Mouse (Mus musculus) adrenal gland, postnatal 4 days (tissue): ENCODE data around the gene 9430097D07Rik. TPM values are rescaled to one million over a fixed set of nuclear protein-coding genes. Genes with fewer than 3 reads are reported as not detected.
A peak's percentile ranks its signal among the peaks of the same experiment; 100 is the strongest.

Source experiments
- DNase-seq, 2 experiments: peaks; one replicate each; pipeline ENCODE4 v3.0.0; 2021 to 2022; ENCODE audit warnings: low spot score in 2 of 2, mixed read lengths in 2 of 2
- total RNA-seq, 2 experiments: library from RNA; stranded (reverse); gene quantifications; 2 replicates each; pipeline ENCODE4 v1.2.3; 2021

9430097D07Rik gene
- total RNA-seq, 2 experiments from 2014 or later = not detected

DNA sequence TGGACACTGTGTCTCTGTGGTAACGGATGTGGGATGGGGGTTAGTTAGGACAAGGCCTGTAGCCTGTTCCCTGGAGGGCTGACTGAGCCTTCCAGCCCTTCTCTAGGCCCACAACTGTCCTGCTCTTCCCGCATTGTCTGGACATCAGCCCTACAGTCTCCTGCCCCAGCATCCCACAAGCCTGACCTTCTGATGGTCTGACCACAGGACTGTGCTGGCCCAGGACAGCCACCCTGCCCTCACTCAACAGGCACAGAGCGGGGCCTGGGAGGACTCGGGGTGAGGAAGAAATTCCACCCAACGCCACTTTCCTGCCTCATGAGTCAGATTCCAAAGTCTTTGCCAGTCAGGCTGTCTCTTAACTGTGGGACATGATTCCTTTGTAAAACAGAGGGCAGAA, 22.2 kb upstream of the 9430097D07Rik start:
- DNase-seq = no peak

DNA sequence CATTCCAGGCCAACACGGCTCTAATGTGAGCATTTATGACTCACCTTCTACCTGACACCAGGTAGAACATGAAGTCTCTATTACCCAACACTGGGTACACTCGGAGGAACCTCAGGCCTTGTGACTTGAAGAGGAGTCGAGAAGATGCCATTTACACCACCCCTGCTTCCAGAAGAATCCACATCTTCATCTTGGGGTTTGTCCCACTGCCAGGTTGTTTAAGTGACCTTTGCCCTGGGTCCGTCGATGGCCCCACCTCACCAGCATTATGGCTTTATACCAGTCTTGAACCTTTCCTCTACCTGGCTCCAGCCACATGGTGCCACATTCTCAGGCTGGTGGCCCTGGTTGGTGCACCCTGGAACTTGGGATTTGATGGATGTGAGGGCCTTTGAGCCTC, 21.8 kb upstream of the 9430097D07Rik start:
- DNase-seq = no peak

DNA sequence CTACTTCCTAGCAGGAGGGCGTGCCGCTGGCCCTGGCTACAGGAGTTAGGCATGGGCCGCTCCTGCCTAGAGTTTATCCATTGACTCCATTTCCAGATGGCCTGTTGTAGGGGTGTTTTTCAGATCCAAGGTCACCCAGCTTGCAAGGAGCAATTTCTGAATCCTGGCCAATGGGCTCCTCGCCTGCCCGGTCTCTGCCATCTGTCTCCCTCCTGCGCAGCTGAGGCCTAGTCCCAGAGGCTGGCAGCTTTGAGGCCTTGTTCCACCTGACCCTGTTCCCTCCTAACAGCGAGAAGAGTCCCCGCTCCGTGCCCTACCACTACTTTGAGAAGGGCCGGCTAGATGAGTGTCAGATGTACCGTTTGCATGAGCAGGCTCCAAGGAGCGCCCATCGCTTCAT, 21.2 kb upstream of the 9430097D07Rik start:
- no peak for DNase-seq

DNA sequence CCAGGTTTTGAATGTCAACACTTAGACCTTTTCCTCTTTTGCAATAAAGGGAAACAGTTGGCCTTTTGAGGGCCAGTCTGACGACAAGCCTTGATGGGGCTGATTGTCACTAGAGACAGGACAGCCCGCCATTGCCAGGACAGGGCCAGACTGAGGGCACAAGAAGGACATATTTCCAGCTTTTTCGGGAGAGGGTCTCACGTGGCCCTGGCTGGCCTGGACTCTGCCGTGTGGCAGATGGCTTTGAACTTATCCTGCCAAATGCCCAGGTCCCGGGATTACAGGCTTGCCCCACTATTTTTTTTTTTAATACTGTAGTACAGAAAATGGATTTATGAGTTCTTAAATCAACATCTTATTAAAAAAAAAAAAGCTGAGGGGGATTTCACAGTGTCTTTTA, 15.8 kb upstream of the 9430097D07Rik start:
- no peak for DNase-seq

DNA sequence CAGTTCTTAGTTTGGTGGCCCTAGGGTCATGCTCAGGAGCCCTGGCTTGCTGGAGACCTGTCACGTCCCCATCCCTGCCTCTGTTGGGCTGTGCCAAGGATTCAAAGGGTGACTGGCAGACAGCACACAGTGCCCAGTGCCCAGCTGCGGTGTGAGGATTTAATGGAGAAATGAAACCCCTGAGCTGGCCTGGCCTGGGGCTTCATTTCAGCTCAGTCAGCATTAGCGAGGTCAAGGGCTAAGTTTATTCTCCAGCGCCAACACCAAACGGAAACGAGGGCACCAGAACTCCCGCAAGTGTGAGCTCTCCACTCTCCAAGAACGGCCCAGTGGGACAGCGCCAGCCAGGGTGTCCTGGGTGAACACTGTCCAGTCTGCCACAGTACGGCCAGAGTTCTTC, 14.7 kb upstream of the 9430097D07Rik start:
- no peak for DNase-seq

DNA sequence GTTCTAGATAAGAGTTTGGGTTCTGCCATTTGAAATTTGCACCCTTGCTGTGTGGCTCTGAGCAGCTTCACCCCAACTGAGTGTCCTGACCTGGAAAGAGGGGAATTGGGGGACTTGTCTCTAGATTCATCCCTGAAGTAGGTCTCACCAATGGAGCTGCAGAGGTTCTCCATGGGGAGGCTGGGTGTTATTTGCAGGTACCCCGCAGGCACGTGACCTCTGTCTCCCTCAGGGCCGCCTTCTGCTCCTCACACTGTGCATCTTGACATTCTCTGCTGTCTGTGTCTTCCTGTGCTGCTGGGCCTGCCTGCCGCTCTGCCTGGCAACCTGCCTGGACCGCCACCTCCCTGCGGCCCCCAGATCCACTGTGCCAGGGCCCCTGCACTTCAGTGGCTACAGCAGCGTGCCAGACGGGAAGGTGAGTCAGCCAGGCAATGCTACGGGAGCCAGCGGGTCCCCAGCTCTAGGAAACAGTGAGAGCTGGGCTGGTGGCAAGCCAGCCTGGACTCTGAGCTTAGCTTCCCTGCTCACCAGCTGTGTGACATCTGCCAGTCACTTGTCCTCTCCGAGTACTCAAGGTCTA, 13.8 kb upstream of the 9430097D07Rik start:
- DNase-seq = no peak

DNA sequence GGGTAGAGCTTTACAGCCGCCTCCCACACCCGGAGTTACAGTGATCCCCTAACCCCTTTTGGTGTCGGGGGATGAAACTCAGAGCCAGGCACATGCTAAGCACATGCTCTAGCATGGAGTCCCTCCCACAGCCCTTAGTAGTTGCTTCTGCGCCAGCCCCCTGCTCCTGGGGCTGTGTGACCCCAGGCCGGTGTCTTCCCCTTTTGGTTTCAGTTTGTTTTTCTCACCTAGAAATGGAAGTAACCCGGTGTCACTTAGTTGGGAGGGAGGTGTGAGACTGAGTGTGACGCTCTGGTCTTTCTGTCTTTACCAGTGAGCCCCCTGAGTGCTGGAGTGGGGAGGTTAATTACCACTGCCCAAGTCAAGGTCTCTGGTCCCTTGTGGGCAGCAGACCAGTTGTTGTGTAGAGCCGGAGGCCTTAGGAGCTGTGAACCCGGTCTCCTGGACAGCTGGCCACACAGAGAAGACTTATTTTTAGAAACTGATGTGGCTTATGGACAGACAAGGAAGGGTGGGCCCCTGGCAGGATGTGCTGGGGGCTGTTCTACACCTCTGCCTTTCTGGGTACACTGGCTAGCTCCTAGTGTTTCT, 12.3 kb upstream of the 9430097D07Rik start:
- no peak for DNase-seq

DNA sequence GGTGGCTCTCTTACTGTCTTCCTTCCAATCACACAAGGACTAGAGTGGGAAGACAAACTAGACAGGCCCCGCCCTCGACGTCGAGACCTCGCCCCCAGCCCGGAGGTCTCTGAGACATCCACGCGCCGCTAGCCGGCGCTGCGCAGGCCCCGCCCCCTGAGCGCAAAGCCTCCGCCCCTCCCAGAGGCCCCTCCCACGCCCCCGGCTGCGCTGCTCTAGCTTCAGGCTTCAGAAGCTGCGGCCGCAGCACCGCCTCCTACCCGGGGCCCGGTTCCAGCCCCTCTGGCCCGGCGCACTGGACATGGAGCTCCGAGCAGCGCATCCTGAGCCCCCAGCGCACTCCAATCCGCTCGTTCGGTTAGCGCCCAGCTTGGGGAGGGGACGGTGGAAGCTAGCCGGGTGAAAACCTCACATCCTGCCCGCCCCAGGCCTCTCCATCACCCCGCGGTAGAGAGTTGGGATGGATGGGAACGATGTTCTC, 11.4 kb upstream of the 9430097D07Rik start, which contains the start of gene St6galnac4:
Gene St6galnac4 (plus strand): TSS at position 225 of the 481 bp plus-strand sequence.
- DNase-seq = peak; percentile 72 to 81

DNA sequence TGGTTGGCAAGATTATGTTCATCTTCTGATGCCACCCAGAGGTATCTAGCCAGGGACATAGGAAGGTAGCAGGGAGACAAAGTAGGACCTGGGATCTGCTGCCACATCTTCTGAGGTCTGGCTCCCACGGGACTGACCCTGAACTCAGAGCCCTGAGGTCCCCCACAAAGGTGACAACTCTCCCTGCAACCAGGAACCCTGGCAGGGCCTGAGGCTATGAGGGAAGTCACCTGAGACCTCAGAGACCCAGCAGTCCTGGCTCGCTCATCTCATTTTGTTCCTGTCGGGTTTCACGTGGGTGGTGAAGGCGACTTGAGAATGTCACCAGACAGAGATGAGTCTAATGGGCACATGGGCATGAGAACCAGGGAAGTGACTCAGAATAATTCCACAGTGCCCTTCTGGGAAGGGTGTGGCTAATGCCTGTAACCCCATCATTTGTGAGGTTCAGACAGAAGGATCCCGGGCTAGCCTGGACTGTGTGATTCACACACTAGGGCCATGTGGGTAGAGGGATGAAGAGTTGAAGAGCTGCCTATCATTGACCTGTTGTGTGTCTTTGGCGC, 9.7 kb upstream of the 9430097D07Rik start:
- no peak for DNase-seq

DNA sequence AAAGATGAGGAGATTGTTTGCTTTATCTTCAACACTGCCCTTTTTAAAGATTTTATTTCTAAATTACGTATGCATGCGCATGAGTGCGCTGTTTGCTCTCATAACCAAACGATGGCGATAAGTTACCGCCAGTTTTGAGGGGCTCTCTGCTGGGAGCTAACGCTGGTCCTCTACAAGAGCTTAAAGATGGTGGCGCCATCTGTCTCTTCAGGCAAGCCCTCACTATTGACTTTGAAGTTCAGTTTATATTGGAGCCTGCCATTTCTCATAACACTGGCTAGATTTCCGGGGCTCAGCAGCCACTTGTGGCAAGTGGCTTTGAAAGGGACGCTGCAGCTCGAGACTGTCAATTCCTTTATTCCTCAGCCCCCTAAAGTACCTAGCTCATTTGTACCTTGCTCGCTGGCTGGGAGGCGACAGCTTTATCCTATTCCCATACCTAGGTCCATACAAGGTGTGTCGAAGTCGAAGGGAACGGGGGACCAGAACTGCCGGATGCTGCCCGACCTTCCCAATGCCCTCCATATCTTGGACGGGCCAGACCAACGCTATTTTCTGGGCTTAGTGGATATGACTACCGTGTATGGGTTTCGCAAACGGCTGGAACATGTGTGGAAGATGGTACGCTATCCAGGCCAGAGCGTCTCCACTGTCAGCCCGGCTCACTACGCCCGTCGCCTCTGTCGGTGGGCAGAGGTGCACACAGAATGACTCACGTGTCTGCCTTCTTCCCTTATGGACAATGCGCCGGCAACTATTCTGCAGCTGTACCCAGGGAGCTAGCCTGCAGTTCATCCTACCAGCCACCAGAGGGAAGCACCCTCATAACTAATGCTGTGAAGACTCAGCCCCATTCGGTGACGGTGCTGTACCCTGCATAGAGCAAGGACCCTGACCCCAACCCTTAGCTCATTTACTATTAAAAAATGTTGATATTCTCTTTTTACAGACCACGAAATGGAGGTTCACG, 7.6 kb upstream of the 9430097D07Rik start:
- peak in 1 of 2 experiments; percentile 58 for DNase-seq

DNA sequence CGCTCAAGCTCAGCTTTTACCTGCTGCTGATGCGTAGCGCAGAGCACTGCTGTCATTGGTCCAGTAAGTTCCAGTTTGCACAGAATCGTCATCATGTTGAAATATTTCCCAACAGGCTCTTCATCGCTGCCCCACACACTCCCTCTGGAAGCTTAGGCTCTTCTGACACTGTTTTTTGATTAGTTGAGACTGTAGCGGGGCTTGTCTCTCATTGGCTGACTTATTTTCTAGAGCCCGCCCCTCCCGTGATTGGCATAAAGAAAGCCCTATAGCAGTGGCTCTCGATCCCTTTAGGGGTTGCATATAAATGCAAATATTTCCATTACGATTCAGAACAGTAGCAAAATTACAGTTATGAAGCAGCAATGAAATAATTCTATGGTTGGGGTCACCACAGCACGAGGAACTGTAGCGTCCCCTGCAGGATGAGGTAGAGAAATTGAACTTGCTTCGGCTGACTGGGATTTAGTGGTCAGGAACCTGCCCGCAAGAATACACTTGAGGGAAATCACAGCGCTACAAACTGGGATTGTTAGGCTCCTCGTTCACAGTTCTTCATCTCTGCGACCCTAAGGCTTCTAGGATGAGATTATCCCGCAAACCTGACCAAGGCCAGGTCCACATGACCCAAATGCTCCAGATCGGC, 6.1 kb upstream of the 9430097D07Rik start:
- no peak for DNase-seq

DNA sequence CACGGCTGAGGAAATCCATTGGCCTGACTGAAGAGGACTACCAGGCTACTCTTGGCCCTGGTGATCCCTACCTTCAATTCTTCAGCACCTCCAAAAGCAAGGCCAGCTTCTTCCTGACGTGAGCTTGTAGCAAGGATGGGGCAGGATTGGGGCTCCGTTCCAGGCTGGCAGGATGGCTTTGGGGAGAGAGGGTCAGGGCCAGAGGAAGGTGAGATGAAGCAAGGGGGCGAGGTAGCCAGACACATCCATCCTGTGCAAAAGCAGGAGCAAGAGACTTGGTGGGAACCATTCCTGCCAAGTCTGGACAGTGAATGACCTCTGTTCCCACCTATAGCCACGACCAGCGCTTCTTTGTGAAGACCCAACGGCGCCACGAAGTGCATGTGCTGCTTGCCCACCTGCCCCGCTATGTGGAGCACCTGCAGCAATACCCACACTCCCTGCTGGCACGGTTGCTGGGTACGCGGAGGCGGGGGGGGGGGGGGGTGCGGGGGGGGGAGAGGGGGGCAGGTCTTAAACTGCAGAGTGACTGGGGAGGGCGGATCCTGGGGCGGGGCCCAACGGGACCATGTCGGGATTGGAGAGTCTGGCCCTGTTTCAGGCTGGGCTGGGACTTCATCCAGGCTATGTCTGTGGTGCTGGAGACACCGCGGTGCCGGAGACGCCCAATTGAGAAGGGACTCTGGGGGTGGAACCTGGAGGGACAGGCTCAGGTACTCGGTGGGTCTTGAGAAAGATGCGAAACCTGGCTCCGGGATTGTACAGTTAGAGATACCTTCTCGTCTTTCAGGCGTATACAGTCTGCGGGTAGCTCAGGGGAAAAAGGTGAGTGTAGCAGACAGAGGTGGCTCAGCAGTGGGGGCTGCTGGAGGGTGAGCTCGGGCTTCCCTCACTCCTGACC, 2.9 kb upstream of the 9430097D07Rik start:
- no peak for DNase-seq

DNA sequence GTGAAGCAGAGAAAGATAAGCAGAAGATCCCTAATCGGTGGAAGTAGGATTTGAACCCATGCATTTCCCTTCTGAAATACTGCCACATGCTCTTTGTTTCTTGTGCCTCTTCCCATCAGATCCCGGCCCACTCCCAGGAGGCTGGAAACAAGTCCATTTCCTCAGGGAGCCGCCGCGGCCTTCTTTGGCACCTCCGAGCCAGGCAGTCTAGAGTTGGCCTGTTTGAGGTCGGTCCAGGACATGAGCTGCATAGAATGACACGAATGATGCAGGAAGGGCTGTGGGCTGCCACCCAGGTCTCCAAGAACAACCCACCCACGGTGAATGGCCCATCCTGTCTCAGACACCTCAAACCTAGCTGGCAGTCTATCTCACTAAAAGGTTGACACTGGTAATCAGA, 1.0 kb upstream of the 9430097D07Rik start:
- no peak for DNase-seq

DNA sequence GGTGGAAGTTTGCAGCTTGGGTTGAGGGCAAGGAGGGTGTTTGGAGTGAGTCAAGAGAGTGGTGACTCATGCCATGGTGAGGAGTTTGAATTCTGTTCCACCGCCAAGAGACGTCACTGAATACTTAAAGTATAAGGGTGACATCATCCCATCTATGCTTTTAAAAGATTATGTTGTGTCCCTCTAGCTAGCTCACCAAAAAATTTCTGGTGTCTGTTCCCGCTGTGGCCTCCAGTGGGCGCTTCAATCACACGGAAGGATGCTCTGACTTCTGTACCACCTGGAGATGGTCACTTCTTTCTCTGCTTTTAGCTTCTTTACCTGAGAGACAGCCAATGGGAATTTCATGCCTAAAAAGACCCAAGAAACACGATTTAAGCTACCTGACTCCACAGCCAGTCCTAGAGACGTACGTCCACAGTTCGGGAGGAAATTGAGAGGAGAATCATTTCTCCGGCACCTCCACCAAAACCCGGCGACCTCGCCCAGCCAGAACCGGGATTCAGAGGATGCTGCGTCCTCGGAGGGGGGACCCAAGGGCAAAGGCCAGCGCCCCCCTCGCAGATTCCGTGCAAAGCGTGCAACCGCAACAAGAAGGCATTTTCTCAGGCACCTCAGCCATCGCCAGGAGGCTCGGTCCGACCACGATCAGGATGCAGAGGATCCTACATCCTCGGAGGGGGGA, 441 bp downstream of the 9430097D07Rik start:
- no peak for DNase-seq

DNA sequence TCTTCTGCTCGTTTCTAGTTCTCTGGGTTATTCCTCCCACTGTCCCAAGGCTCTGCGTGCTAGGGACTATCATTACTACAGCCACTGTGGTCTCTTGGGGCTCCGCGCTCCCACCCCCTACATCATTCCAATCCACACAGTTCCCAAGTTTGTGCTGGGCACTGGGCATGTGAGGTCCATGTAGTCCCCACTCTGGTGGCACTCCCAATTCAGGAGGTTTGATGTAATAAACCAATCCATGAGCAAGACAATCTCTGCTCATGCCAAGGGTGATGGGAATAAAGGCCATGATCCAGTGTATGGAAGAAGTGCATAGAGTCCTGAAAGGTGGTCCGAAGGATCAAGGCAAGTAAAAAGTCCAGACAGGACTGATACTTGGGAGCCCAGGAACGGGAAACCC, 987 bp downstream of the 9430097D07Rik start, which contains the start of gene Pip5kl1:
Gene Pip5kl1 (plus strand): TSS at position 301 of the 400 bp plus-strand sequence.
- no peak for DNase-seq

DNA sequence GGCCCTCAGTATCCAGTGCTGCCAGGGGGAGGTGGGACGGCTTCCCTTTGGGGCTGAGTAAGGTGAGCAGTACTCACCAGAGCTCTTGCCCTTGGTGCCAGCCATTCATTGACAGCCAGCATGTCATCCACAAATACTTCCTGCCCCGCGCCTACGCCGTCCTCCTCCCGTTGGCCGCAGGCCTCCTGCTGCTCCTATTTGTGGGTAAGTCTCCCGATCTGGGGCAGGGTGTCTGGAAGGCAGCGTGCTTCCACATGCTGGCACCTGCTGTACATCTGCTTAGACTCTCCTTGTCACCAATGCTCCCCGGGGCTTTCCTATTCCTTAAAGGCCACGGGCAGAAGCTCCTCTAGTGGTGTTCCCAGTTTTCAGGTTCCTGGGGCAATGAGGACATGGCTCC, 3.3 kb downstream of the 9430097D07Rik start:
- no peak for DNase-seq

DNA sequence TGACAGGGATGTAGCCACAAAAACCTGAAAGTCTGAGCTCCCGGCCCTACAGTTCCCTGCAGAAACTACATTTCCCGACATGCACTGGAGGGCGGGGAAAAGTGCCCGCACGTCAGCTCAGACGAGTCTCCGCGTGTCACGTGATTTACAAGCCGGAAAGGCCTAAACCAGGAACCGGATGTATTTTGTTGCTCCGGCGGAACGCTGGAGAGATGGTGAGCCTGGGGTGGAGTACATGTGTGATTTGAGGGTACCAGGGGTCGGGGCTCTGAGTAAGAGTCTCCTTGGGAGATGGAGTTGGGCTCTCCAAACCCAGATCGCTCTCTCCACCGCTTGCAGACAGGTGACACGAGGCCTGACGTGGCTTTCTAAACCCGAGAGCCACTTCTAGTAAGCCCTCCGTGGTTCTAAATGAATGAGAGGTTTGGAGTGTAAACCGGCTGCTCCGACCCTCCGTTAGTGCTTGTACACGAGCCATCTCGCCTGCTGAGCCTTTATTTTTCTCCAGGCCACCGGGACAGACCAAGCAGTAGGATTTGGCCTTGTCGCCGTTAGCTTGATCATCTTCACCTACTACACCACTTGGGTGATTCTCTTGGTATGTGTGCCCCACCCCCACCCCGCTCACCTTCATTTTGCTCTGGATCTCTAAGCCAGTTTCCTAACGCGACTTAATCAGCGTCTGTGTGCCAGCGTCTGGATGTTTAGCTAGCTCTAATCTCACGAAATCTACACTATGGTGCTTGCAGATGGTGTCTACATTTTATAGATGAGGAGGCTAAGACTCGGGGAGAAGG, 4.6 kb downstream of the 9430097D07Rik start, which contains the start of gene Dpm2:
Gene Dpm2 (plus strand): TSS at position 161 of the 797 bp plus-strand sequence.
- DNase-seq = peak; percentile 54 to 72

DNA sequence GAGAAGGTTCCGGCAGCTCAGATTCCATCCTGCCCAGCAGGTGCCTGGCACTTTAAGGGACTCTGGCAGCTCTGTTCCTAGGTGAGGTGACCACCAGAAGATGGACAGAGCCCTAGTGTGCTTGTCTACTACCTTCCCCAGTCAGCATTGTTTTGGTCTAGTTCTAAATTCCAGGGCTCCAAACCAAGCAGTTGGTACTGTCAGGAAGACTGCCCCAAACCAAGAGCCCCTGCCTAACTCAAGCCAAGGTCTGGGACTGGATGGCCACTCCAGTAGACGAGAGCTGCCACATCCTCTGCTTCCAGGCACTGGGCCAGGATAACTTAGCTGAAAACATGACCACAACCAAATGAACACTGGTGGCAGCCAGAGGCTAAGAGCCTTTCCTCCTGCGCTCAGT, 6.5 kb downstream of the 9430097D07Rik start:
- DNase-seq = no peak
